Mouse (Mus musculus) heart, adult 8-10 months (tissue): ENCODE measurements at regions not wholly inside any gene's neighbourhood (a gene's known extent, or its start where the extent isn't known, plus 50 kb on each side); places are given as distances from the start of the nearest gene placed in this dataset.
A peak's percentile ranks its signal among the peaks of the same experiment; 100 is the strongest.
"Not testable (repeated sequence)": the region's sequence is repeated elsewhere in the genome, so short reads cannot be mapped to it uniquely, and the experiment has no call there.

ENCODE experiments used
- DNase-seq: peaks from one replicate; pipeline ENCODE4 v3.0.0; 2022; ENCODE audit warnings: low spot score

DNA sequence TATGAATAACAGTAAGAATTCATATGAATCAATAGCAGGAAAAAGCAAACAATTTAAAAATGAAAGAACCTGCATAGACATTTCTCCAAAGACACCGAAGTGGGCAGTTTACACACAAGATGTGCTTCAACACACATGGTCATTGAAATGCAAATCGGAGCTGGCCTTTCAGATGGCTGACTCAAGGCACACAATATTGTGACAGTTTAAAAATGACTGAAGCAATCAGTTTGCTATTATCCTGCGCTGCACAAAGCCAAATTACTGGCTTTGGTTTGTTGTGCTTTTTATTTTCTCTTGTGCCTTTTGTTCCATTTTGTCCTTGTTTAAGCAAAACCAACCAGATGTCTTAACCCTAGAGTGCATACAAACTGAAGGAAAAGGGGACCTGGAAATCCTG is 449.4 kb downstream of the Cbln4 start:
- DNase-seq: no peak

DNA sequence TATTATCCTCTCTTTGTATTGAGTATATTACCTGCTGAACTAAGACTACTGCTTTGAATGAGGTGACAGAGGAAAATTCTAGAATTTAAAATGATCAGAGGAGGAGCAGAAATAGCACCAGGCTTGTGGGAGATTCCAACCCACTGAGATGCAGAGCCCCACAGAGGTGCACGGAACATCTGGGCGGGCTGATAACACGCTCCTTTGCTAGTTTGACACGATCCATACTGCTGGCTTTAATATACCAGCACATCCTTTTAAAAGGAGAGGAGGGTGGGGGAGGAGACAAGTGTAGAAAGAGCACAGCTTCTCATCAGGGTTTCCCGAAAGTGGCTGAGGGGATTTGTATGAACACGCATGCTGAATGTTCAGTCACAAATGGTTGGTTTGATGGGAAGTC is 451.0 kb downstream of the Cbln4 start:
- no peak for DNase-seq

GRCm38 (mm10) chr2:171588158-171588557 is 455.1 kb downstream of the Cbln4 start:
- no peak for DNase-seq

- peak; percentile 11 for DNase-seq
These were observed 455.6 kb downstream of the Cbln4 start for GRCm38 (mm10) chr2:171587635-171588034.

DNA sequence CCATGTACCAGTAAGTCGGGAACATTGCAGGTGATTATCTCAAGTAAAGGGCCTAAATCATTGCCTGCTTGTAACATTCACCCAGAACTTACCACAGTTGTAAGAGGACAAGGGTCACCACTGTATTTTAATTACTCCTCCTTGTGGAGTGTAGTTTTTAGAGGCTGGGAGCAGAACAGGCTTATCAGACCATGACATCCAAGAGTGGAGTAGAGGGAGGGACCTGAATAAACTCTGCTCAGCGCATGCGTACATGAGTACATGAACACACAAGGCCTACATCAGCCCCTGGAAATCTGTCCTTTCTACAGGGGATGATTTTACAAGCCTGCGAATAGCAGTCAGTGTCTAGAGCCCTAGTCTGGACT is 456.4 kb downstream of the Cbln4 start:
- DNase-seq: no peak

- no peak for DNase-seq
These were observed 456.9 kb downstream of the Cbln4 start for GRCm38 (mm10) chr2:171586217-171586852.

DNA sequence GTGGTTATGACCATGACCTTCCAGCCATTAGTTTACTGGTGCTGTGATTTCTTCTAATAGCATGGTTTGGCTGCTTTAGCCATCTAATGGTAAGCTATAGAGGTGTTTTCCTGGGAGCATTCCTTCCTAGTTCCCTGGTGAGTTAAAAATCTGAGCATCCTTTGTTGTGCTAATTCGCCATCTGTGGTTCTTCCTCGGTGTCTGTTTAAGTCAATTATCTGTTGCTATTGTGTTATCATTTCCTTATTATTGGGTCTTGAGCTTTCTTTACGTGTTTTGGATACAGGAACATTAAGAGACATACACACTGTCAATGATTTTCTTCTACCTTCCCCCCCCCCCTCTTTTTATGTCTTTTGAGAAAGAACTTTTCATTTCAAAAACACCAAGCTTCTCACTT is 468.9 kb downstream of the Cbln4 start:
- no peak for DNase-seq

GRCm38 (mm10) chr2:171562656-171563055 is 480.6 kb downstream of the Cbln4 start:
- no peak for DNase-seq

- DNase-seq: not testable (repeated sequence)
These were observed 500.5 kb downstream of the Cbln4 start for GRCm38 (mm10) chr2:171542768-171543167.

DNA sequence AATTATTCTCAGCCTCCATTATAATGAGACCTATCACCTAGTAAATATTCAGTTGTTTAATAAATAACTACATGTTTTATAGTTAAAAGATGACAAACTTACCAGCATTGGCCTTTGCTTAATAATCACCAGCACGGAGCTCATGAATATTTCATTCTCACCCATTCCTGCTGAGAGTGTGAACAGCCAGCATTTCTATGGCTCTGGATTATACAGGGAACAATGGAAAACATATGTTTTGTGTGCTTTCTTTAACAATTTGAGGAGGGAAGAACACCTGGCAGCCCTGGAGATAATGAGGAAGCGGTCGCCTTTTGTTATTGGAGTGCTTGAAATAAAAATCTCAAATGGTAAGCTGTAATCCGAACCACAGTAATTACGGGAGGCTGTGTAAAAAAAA is 528.4 kb downstream of the Cbln4 start:
- DNase-seq: no peak

DNA sequence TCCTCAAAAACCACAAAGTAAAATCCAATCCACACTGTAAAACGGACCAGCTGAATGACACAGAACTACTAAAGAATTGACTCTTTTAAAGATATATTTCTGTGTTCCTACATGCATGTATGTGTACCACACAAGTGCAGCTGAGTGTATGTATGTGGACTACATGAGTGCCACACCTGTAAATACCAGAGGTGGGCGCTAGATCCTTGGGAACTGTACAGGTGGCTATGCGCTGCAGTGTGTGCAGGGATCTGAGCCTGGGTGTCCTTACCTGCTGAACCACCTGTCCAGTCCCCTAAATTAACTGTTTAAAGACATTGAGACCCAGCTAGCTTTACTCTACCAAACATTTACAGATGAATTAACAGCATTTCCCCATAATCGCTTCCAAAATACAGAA is 546.6 kb downstream of the Cbln4 start:
- no peak for DNase-seq

DNA sequence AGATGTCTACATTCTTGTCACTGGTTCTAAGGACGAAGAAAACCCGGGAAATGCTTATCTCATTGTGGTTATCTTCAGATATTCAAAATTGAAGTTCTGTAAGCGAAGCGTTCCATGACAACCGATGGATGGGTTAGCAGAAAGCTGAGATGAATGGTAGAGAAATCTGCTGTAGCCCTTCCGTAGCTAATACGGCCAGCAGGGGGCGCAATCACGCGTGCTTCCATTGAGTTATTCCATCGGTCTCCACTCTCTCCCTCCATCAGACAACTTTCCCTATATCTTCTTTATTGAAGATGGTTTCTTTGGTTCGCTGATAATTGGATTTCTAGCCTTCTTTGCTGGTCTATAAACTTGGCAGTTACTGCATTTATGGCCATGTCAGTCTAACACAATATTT is 549.5 kb downstream of the Cbln4 start:
- DNase-seq: peak; percentile 1

GRCm38 (mm10) chr2:171487284-171487683 is 556.0 kb downstream of the Cbln4 start:
- no peak for DNase-seq

- DNase-seq: no peak
These were observed 590.0 kb downstream of the Cbln4 start for GRCm38 (mm10) chr2:171453241-171453640.

DNA sequence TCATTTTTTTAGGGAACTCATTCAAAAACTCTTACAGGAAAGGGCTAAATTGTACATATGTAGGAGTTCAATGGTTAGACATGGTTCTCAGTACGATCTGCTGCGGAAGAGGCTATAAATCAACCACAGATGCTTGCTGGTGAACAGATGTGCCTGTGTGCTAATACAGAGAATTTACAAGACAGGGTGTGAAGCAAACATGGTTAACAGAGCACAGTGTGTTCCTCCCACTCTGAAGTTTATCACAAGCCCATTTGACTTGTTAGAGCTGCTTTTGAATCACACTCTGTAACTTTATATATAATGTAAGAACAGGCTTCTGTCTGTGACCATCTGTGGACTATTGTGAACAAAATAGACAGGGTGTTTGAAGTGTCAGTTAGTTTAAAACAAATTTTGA is 637.2 kb downstream of the Cbln4 start:
- DNase-seq: no peak

GRCm38 (mm10) chr2:171388936-171389335 is 654.3 kb downstream of the Cbln4 start:
- no peak for DNase-seq

GRCm38 (mm10) chr2:171373457-171373856 is 641.9 kb downstream of the Dok5 start:
- no peak for DNase-seq

GRCm38 (mm10) chr2:171373016-171373415 is 641.4 kb downstream of the Dok5 start:
- no peak for DNase-seq

GRCm38 (mm10) chr2:171371751-171372150 is 640.1 kb downstream of the Dok5 start:
- DNase-seq: no peak

DNA sequence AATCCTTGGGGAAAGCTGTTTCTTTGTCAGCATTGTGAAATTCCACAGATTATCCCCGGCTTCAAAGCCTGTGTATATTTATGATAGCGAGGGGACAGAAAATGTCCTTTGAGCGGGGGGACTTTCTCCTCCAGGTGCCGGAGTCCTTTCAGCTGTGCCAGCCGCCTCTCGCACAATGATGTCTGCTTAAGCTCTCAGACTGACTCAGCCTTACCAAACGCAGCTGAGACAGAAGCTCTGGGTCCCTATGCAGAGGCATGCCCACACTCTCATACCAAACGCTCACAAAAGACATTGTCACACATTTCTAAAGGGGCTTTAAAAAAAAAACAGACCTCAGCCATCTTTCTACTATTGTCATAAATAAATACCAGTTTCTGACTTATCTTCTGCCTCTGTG is 633.9 kb downstream of the Dok5 start:
- DNase-seq: no peak

DNA sequence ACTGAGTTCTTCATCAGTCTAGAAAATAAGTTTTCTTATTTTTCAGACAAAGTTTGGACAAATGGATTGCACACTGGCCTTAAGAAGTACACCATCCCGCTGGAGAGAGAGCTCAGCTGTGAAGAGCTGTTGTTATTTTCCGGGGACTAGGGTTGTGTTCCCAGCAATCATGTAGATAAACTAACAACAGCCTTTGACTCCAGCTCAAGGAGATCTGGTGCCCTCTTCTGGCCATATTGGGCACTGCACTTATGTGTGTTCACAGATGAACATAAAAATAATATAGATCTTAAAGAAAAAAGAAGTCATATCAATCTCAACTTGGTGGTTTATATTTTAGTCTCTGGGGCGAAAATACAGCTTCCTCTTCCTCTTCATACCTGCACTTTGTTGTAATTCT is 633.0 kb downstream of the Dok5 start:
- no peak for DNase-seq

DNA sequence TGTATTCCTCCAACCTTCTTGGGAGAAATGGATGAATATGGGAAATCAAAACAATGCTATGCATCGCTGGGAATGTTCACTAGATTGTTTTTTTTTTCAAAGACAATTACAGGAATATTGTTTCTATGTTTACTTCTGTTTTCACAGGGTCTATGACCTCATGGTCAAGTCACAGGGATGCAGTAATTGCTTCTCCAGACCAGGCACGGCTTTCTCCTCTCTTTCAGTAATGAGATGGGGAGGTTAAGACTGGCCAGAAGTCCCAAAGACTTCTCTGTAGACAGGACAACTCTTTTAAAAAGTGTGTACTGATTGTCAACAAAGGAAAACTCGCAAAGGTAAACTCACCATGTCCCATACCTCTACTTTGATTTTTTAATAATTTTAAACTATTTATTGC is 631.8 kb downstream of the Dok5 start:
- no peak for DNase-seq

DNA sequence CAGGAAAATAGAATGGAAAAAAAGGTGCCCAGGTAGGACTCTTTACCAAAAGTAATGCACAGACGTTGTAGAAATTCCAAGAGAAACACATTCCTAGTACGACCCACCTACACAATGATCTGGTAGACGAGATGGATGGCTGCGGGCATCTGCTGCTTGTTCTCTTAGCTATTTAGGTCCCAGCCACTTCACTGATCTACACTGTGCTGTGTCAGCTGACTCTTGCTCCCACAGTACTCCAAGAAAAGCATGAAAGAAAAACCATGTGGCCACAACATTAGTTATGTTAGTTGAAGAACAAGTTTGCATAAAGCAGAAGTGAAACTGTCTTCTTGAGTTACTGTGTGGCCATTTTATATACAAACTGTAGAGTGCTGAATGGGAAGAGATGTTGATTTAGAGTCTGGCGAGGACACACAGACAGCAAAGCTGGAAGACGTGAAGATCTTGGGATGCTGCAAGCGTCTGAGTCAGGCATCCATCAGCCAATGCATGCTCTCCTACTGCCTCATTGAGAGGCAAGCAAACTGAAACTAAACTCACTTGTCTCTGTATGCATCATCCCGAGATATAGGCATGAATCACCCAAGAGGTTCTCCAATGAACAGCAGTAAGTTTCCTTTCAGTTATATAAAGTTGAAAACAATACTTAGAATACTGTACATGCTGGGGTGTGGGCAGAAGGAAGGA is 626.6 kb downstream of the Dok5 start:
- DNase-seq: no peak

DNA sequence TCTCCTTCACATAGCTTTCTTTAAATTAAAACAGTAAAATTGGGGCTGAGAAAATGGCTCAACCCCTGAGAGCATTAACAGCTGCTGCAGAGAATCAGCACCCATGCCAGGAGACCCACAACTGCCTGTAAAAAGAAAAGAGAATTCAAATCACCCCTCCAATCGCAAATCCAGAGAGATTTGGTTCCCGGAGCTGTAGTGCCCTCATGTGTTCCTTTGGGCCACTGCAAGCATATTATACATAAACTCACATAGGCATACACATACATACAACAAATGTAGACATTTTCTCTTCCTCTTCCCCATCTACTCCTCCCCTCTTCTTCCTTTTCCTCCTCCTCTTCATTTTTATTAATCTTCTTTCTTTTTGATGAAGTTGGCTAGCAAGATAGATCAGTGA is 616.5 kb downstream of the Dok5 start:
- DNase-seq: no peak
